Mouse (Mus musculus) heart, postnatal 10 days (tissue): ENCODE data around the gene Hist1h2bg. TPM values are rescaled to one million over a fixed set of nuclear protein-coding genes. Genes with fewer than 3 reads are reported as not detected.
"Not testable (repeated sequence)": the region's sequence is repeated elsewhere in the genome, so short reads cannot be mapped to it uniquely, and the experiment has no call there.

Experiments used
- DNase-seq, 2 experiments: peaks; one replicate each; pipeline ENCODE4 v3.0.0; 2021
- intact Hi-C: fragments of 180-260 bp; cut with DNase I; formaldehyde crosslinking; loops from one replicate; pipeline ENCODE4 v1.15.1; 2025
- total RNA-seq, 2 experiments: library from RNA; stranded (reverse); gene quantifications; 2 replicates each; pipeline ENCODE4 v1.2.3; 2021

Gene Hist1h2bg
- total RNA-seq, 2 experiments from 2014 or later, result 285 to 300 TPM

DNA sequence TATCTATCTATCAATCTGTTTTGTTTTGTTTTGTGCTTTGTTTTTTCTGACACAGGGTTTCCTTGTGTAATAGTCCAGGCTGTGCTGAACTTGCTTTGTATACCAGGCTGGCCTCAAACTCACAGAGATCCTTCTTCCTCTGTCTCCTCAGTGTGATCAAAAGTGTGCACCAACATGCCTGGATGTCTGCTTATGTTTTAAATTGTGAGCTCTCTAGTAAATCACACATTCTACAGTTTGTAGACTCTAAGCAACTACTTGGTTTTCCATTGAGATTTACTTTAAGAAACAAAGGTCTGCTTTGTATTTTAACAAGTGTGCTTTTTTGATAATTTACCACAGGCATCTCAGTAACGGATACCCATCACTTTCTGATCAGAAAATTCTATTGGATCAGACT lies 6.6 kb downstream of the Hist1h2bg start:
- intact Hi-C loops, result no loop called here

DNA sequence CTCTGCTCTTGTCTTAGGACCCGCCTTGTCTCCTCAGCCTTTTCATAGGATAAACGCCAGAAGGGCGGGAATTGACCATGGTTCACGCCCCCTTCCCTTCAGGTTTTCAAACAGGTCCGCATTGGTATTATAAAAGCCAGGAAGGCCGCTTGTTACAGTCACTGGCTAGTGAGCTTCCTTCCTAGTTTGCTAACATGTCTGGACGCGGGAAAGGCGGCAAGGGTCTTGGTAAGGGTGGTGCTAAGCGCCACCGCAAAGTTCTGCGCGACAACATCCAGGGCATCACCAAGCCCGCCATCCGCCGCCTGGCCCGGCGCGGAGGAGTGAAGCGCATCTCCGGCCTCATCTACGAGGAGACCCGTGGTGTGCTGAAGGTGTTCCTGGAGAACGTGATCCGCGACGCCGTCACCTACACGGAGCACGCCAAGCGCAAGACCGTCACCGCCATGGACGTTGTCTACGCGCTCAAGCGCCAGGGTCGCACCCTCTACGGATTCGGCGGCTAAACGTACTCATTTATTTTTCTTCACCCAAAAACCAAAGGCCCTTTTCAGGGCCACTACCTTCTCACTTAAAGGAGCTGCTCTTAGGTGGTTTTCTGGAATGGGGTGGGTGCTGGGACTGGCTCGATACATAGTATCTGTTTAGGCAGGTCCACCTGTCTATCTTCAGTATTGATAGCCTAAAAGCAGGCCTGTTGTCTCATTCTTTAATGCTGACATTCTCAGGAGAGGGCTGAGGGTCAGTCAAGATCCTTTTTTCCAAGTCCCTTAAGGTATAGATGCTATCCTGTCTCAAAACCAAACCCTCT lies 10.4 kb downstream of the Hist1h2bg start, which contains the start of gene Hist1h4d:
Gene Hist1h4d, plus strand, starts transcription at position 191 of the 811 bp plus-strand sequence.
- intact Hi-C loops, result loop anchor here (5.0 kb wide), 3 partner anchors 49 to 1539 kb away; partner anchors contain the start of genes Hist1h2af, Hist1h2ag, Hist1h2bj and Hist1h4h

More for the DNA sequence above, 6.6 kb downstream of the Hist1h2bg start:
- DNase-seq, result no peak

DNA sequence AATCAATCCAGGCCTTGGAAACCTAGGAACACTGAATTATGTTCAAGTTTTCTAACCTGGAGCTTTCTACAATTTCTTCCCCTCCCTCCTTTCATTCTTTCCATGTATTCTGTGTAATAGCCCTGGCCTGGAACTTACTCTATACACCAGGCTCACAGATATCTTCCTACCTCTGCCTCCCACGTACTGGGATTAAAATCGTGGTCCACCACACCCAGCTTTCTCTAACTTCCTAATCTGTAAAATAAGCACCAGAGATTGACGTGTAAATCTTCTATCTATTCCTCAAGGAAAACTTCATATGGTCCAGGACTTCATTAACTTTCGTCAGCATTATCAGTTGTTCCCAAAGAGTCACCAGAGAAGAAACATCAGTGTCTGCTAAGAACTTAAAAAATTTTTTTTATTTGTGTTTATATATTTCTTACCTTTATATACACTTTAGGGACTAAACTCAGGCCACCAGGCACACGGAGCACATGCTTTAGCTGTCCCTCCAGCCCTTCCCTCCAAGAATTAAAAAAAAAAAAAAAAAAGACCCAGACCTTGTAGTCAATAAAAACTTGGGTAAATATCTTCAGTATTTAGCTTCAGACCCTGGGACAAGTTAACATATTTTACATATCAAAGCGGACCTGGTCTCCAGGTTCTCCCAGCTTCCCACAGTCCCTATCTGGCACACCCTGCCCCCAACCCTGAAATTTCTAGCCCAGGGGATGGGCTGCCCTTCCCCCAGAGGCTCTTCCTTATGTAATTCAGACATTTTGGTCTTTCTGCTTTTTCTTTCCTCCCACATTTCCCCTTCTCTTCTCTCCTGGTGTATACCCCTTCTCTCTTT lies 11.2 kb downstream of the Hist1h2bg start:
- no peak for DNase-seq
- intact Hi-C loops, result loop anchor here (5.0 kb wide), 3 partner anchors 50 to 1540 kb away; partner anchors contain the start of genes Hist1h2af, Hist1h2ag, Hist1h2bj and Hist1h4h

More for the DNA sequence above, 10.4 kb downstream of the Hist1h2bg start, which contains the start of gene Hist1h4d:
- peak; percentile 98 to 99 for DNase-seq

DNA sequence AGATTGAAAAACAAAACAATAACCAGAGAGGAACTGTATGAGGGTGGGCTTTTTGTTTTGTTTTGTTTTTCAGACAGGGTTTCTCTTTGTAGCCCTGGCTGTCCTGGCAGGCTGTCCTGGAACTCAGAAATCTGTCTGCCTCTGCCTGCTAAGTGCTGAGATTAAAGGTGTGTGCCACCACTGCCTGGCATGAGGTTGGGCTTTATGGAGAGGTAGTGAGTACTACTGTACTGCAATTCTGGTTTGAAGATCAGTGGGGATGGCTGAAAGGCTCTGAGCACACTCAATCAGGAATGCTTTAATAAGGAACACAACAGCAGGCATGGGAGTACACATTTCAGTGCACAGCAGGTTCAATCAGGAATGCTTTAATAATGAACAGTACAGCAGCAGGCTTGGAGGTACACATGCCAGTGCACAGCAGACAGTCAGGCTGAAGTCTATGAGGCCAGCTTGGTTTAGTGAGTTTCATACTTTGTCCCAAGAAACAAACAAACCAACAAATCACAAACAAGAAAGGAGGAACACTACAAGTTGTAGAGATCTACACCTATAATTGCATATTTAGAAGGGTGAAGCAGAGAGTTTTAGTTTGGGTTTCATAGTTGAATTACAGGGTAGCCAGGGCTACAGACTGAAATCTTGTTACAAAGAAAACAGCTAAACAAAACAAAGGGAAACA lies 12.3 kb downstream of the Hist1h2bg start:
- intact Hi-C loops, result loop anchor here (5.0 kb wide), 3 partner anchors 51 to 1541 kb away; partner anchors contain the start of genes Hist1h2af, Hist1h2ag, Hist1h2bj and Hist1h4h

DNA sequence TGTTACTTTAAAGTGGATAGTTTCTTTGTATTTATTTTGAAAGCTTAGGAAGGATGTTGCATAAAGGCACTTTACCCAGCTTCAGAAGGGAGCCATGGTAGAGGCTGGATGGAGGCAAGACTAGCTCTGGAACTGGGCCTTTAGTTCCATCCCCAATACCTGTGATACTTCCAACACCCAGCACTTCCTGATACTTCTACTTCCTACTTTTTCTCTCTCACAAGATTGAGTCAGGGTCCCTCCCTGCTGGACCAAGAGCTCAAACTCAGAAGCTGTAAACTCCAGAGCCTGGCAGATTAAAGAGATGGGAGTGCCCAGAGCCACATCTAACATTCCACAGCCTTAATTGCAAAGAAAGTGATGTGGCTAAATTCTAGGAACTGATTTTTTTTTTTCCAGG lies 13.1 kb downstream of the Hist1h2bg start:
- intact Hi-C loops, result loop anchor here (5.0 kb wide), 3 partner anchors 52 to 1542 kb away; partner anchors contain the start of genes Hist1h2af, Hist1h2ag, Hist1h2bj and Hist1h4h
- no peak for DNase-seq

More for the DNA sequence above, 12.3 kb downstream of the Hist1h2bg start:
- DNase-seq, result no peak

DNA sequence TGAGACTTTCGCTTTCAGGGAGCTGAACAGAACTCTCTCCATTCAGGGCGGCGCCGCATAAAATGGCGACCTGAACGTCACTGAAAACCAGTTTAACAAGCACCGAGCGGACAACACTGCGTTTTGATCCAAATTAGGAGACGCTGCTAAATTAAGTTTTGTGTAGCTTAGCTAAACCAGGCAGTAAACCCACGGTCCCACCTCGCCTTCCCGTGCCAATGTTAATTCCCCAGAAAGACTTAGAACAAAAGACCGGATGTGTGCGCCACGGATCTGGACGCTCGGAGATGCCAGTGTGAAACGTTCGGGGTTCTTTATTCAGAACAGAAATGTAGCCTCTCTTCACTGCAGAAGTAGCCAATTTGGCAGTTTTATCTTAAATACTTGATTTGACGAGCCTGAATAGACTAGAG lies 13.8 kb downstream of the Hist1h2bg start:
- peak; percentile 81 to 87 for DNase-seq
- intact Hi-C loops, result loop anchor here (5.0 kb wide), 3 partner anchors 37 to 112 kb away; partner anchors contain the start of genes Hist1h1e, Hist1h1t, Hist1h2ac and Hist1h2bc

DNA sequence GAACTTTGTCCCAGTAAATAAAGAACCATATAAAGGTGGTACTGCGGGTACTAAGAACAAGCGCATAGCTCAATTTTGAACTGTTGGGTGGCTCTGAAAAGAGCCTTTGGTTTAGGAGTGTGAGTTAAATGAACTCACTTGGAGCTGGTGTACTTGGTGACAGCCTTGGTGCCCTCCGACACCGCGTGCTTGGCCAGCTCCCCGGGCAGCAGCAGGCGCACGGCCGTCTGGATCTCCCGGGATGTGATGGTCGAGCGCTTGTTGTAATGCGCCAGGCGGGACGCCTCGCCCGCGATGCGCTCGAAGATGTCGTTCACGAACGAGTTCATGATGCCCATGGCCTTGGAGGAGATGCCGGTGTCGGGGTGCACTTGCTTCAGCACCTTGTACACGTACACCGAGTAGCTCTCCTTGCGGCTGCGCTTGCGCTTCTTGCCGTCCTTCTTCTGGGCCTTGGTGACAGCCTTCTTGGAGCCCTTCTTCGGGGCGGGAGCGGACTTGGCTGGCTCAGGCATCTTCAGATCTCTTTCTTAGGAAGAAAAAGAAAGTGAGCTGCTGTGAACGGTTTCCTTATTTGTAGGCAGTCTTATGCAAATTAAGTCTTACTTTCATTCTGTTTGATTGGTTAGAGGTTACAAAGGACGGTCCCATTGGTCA lies 14.4 kb downstream of the Hist1h2bg start:
- intact Hi-C loops, result loop anchor here (5.0 kb wide), 3 partner anchors 37 to 112 kb away; partner anchors contain the start of genes Hist1h1e, Hist1h1t, Hist1h2ac and Hist1h2bc
- peak; percentile 82 to 85 for DNase-seq

DNA sequence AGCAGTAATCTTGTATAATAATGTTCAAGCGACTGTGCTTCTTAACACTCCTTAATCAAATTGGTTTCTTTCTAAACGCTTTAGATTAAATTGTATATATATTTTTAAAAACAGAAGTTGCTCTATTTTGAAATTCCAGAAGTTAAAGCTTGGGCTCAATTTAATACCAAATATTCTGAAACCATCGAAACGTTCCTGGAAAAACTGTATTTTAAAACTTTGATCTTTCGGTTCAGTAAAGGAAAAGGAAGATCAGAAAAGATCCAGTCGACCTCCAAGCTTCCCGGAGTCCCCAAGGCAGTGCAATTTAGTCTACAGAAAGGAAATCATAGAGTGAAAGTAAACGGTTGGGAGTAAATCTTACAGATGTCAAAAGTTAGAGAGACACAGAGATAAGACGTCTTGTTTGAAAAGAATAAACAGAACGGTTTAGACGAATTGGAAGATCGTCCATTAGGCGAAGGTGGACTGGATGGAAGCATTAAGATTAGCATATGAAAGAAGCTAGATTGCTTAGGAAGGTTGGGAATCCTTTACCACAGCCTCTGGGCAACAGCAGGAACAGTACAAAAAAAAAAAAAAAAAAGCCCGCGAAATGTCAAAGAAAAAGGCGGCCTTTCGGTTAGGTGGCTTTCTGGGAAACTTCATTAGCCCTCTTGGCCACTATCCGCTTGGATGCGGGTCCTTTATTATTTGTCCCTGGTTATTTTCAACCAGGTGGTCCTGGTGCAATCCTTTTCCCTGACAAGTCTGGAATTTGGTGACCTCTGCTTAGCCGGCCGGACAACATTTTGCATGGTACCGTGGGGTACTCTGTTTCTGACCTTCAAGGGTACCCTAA lies 15.1 kb downstream of the Hist1h2bg start:
- no peak for DNase-seq
- intact Hi-C loops, result loop anchor here (5.0 kb wide), 3 partner anchors 36 to 111 kb away; partner anchors contain the start of genes Hist1h1e, Hist1h1t, Hist1h2ac and Hist1h2bc

DNA sequence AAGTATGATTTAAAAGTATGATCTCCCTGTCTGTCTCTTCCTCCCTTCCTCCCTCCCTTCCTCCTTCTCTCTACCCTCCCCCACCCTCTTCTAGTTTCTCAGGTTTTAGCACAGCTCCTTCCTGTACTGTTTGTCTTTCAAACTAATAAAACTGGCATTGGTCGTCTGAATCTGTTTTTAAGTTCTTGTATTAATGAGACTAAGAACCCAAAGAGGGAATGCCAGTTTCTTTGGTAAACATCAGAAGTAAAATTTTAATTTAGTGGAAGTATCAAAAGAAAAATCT lies 15.7 kb downstream of the Hist1h2bg start:
- DNase-seq, result no peak
- intact Hi-C loops, result loop anchor here (5.0 kb wide), 3 partner anchors 35 to 110 kb away; partner anchors contain the start of genes Hist1h1e, Hist1h1t, Hist1h2ac and Hist1h2bc

DNA sequence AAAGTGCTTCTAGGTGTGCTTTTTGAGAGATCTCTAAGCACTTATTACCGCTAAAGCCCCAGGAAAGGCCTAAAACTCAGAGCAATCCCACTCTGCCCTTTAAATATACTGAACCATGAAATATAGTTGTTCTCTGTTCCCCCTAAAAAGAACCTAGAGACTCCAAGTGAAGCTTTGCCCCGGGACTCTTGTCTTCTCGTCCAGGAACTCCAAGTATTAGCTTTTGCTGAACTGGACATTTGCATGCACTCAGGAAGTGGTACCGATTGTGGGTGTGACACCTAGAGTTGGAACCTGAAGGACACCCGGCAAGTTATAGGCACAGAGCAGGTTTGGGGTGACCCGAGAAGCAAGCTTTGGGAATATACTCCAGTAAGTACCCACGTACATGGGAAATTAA lies 20.0 kb downstream of the Hist1h2bg start:
- intact Hi-C loops, result loop anchor here (10.0 kb wide), 1 partner anchor 226 kb away; the partner anchor contains the start of gene Zfp322a
- no peak for DNase-seq

DNA sequence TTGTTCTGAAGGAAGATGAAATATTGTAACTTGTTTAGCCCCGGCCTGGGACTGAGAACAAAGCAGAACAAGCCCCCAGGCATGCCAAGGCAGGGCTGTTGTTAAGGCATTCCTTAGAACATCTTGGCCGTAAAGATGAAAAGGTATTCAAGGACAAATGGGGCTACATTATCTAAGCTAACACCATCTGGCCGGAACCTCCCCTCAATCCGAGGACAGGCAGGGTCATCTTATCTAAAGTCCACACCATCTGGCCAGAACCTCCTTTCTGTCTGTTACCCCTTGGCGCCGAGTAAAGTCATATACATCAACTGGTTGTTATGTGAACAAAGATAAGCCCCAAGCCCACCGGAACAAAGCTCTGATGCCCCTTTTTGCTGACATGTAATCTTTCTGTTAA lies 20.7 kb downstream of the Hist1h2bg start:
- DNase-seq, result not testable (repeated sequence)
- intact Hi-C loops, result loop anchor here (10.0 kb wide), 1 partner anchor 227 kb away; the partner anchor contains the start of gene Zfp322a

DNA sequence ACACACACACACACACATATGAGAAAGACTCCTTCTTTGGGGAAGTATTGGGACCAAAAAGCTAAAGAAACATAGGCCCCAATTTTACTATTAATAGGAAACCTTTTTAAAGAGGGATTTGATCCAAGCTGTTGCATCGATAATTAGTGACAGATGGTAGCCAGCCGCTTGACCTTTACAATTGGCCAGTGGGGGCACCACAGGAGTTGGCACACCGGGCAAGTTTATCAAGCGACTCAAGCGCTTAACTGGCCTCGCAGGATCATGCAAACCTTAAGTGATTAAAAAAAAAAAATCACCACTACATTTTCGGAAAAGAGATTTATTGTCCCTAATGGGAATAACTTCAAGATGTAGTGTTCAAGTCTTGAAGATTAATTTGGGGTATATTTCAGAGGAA lies 21.4 kb downstream of the Hist1h2bg start:
- DNase-seq, result no peak
- intact Hi-C loops, result loop anchor here (10.0 kb wide), 1 partner anchor 228 kb away; the partner anchor contains the start of gene Zfp322a

DNA sequence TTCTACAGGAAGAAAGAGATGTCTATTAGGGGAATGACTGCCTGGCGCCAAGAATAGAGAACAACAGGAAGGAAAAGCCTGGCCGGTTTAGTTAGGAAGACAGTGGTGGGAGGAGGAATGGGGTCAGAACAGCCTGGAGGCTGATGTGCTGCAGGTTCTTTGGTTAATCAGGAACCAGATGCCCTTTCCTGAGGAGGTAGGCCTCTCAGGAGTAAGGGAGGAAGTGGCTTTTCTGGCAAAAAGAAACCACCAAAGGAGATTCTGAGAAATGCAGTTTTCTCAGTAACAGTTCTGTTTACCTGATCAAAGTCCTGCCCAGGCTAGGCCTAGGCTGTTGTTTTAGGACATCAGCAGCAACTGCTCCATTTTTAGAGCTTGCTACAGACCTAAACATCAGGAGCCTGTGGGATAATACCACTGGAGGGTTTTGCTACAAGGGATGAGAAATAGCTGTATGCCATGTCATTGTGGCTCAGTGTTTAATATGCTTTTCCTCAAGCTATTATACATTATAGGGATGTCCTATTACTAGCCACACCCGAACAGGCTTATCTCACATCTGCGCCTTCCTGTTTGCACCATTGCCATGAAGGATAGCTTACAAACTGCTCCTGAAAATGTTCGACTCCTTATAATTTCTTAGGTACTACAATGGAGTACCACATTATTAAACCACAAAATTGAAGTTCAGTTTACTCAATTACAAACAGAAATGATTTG lies 22.0 kb downstream of the Hist1h2bg start:
- intact Hi-C loops, result loop anchor here (10.0 kb wide), 1 partner anchor 228 kb away; the partner anchor contains the start of gene Zfp322a

DNA sequence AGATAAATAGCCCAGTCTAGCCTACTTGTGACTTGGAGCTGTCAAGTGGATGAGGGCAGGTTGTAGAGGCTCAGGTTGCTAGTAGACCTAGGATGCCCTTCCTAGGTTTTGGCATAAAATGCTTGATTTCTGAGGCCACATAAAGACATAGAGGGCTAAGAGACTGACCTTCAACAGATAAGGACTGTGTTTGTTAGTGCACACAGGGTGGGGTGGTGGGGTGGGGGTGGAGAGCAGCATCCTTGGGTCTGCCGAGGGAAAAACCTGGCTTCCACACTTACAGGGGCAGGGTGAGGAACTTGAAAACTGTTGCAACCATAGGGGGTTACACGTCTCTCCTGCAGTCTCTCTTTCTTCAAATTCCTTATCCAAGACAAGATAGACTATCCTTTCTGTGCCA lies 24.0 kb downstream of the Hist1h2bg start:
- no peak for DNase-seq
- intact Hi-C loops, result loop anchor here (10.0 kb wide), 1 partner anchor 230 kb away; the partner anchor contains the start of gene Zfp322a

More for the DNA sequence above, 22.0 kb downstream of the Hist1h2bg start:
- no peak for DNase-seq

DNA sequence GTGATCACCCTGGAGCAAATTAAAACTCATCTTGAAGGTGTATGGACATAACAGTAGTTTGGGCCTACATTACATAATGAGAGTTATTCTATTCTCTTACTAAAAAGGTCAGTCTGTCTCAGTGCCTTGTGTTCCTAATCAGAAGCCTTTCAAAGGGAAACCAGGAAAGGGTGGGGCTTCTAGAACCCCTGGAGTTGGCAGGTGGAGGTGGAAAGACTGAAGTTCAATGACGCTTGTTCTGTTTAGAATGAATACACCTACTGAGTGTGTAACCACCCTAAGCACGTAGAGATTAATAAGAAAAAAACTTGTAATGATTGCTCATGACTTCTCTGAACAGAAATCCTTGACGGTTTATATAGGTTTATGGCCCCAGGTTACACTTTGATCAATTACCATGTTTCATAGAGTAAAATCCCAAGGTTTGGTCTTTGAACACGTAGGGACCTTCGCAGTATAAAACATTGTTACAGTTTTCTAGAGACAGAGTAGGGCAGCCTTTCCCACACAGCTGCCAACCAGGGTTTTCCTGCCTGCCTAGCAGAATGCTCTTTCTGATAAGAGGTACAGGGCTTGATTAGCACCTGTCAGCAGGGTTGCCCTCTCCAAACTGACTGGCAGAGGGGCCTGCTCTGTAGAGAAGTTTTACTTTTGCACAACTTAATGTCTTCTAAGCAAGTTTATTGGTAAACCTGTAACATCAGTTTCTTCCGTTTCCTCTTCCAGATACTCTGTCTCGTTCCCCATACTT lies 24.6 kb downstream of the Hist1h2bg start:
- intact Hi-C loops, result loop anchor here (2.0 to 10.0 kb wide), 2 partner anchors 171 to 231 kb away; partner anchors contain the start of gene Zfp322a
- DNase-seq, result no peak

DNA sequence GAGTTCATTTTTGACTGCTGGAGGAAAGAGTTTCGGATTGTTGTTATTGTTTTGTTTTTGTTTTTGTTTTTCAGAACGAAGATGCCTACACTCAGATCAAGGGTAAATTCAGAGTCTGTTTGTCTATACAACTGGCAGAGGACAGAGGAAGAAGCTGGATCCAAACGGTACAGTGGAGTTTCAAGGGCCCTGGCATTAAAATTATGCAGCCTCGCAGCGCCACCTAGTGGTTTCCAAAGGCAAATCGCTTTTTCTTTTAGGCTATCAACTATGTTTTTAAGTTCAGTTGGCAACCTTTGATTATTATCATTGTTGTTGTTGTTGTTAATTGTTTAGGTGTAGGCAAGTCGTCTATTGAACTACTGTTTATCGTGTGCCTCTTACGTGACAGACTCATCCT lies 26.8 kb downstream of the Hist1h2bg start:
- DNase-seq, result peak; percentile 83 to 90
- intact Hi-C loops, result loop anchor here (2.0 to 10.0 kb wide), 2 partner anchors 173 to 233 kb away; partner anchors contain the start of gene Zfp322a
